Mouse (Mus musculus) lung, postnatal 36 days (tissue): Measurements from ENCODE around the gene Eif4a2.
A peak's percentile ranks its signal among the peaks of the same experiment; 100 is the strongest.

ENCODE experiments used
- DNase-seq: peaks from one replicate; pipeline ENCODE4 v3.0.0; 2022; ENCODE audit warnings: mixed read lengths

Gene Eif4a2

DNA sequence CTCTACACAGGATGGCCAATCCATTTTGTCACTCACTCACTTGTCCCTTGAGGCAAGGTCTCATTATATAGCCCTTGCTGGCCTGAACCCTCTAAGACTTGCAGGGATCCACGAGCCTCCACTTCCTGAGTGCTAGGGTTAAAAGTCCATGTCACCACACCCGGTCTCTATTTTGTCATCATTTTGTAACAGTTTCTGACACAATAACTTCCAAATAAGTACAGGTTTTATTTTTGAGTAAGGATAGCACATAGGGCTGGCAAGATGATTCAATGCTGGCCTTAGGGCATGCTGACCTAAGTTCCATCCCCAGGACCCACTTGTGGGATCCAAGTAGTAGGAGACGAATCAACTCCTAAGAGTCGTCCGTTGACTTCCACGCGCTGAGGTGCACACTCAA is 1.1 kb upstream of the Eif4a2 start:
- peak; percentile 22 for DNase-seq

GRCm38 (mm10) chr16:23107946-23108759 is 909 bp downstream of the Eif4a2 start:
- DNase-seq = peak; percentile 90

DNA sequence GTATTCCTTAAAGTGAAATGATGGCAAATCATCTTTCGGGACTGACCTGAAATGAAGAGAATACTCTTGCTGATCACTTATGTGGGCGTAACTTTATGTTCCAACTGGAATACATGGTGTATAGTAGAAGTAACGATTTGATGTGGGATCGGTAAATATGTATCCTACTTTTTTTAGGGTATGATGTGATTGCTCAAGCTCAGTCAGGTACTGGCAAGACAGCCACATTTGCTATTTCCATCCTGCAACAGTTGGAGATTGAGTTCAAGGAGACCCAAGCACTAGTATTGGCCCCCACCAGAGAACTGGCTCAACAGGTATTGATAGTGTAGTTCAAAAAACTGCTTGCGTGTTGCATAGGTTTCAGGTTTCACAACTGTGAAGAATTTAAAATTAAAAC is 1.7 kb downstream of the Eif4a2 start:
- no peak for DNase-seq

DNA sequence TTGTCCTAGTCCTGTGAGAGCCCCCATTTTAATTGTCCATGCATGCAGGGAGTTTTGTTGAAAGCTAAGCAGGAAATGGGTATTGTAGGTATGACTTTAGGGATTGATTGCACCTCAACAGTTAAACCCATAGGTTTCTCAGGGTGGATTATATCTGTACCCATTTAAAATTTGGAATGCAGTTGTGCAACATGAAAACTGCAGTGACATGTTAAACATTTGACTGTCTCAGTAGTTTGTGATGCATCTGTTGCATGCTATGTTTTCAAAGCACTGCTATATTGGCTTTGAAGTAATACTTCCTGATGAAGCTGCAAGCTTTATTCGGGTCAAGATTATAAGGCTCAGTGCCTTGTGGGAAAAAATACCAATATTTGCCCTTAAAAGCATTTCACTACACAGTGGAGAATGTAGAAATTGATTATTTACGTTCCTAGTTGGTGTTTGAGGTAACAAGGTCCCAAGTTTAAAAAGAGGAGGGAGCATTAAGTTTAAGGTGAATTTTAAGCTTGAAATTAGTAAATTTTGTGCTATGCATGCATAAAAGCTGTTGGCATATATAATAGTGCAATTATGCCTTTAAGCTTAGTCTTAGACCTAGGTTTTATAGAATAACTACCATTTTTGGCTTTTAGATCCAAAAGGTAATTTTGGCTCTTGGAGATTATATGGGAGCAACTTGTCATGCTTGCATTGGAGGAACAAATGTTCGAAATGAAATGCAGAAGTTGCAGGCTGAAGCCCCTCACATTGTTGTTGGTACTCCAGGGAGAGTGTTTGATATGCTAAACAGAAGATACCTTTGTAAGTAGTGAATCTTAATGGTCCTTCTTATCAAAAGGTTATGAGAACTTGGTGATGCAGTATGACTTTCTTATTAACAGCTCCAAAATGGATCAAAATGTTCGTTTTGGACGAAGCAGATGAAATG is 2.4 kb downstream of the Eif4a2 start:
- no peak for DNase-seq

- DNase-seq = no peak
Observed at GRCm38 (mm10) chr16:23112348-23112747, 5.1 kb downstream of the Eif4a2 start.

DNA sequence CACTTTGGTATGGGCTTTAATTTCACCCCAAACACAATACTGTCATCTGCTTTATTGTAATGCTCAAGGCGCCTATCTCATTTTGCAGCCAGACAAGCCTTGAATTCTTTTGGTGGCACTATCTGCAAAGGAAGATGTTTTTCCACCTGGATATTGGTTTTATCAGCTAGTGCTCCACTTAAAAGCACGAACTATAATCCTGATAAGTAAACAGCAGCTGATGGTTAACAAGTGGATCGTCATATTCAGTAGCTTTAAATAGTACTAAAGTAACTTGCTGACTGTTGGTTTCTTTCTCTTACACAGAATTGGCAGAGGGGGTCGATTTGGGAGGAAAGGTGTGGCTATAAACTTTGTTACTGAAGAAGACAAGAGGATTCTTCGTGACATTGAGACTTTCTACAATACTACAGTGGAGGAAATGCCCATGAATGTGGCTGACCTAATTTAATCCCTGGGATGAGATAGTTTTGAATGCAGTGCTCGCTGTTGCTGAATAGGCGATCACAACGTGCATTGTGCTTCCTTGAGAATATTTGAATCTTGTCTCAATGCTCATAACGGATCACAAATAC is 5.7 kb downstream of the Eif4a2 start:
- no peak for DNase-seq

DNA sequence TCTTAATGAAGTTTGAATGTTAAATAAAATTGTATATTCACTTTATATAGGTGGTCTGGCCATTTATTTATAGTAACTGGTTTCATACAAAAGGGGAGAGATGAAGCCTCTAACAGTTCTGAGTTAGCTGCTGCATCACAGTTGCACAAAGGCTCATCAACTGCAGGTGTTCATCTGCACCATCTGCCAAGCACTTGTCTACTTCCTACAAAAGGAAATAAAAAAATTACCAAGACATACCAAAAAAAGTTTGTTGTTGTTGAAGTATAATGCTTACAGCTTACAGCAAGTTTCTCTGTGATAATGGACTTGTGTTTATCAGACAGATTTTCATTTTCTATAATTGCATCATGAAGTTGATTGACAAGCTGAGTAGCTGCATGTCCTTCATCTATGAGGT is 6.7 kb downstream of the Eif4a2 start:
- DNase-seq = no peak

DNA sequence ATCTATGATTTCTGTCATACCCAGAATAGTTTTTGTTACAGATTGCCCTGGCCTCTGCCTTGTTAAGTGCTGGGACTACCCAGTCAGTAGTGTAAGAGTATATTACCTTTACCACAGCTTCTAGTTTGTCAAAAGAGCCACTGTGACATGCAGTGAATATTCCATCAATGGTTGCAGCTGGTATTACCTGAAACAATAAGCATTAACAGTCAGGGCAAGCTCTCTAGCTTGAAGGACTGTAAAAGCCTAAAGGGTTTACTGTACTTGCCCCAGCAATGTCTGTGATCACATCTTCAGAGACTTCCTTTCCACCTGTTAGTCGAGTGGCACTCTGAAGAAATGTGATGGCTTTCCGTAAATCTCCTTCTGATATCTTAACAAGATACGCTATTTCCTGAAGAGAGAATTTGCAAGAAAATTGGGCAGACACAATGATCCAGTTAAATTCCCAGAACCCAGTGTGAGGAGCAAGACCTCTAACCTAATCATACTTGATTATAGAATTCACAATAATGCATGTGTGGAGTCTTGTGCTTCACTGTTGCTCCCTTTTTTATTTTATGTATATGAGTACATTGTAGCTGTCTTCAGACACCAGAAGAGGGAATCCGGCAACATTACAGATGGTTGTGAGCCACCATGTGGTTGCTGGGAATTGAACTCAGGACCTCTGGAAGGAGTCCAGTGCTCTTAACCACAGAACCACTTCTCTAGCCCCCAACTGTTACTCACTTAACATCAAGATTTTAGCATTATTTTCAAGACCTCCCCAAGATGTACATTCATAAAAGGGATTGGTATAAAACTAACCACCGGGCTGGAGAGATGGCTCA is 7.3 kb downstream of the Eif4a2 start:
- DNase-seq = no peak

GRCm38 (mm10) chr16:23115486-23115885 is 8.2 kb downstream of the Eif4a2 start:
- DNase-seq = no peak

- no peak for DNase-seq
Observed at GRCm38 (mm10) chr16:23117173-23117572, 9.9 kb downstream of the Eif4a2 start.

DNA sequence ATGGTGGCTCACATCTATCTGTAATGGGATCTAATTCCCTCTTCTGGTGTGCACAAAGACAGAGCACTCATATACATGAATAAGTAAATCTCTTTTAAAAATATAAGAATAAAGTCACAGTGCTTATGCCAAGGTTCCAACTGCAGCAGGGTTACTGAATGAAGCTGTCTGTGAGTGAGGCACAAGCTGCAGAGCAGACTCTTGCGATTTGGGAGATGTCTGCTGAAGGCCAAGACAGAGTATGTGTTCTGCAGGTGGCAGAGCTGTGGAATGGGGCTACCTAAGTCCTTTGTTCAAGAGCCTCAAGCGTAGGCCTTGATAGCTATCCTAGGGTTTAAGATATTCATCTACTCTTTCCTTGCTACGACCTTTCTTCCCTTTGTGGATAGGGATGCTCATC is 15.2 kb downstream of the Eif4a2 start:
- no peak for DNase-seq

GRCm38 (mm10) chr16:23123104-23123503 is 15.9 kb downstream of the Eif4a2 start:
- no peak for DNase-seq

DNA sequence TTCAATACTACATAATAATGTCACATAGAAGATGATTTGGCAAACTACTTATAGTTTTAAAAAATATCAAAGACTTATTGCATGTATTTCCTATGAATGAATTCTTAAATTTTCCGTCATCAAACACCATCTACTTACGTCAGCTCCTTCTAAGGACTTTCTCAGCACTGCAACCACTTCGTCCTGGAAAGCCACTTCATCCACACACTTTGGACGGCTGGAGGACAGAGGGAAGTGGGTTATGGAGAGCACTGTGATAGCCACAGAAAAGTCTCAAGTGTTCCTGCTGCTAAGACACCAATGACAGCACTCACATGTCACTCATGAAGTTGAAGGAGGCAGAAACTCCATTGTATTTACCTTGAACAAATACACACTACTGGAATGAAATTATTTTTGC is 17.2 kb downstream of the Eif4a2 start:
- DNase-seq = peak; percentile 42

DNA sequence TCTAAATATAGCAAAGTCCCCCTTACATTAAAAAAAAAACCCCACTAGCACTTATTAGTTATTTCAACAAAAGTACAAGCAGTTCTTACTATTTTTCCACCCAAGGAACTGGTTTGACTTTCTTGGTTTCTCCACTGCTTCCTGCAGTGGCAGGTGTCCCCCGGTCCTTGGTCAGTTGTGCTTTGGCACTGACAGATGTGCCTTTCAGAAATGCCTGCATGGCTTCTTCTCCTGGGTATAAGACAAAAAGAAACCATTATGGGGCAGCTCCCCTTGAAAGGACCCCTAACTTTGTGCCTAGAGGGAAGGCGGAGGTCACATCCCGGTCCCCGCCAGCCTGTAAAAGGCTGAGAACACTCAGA is 20.0 kb downstream of the Eif4a2 start:
- DNase-seq = no peak

GRCm38 (mm10) chr16:23127673-23128375 is 20.6 kb downstream of the Eif4a2 start, which contains the start of gene Rfc4:
Gene Rfc4 (minus strand): TSS chr16:23127737.
- peak; percentile 92 for DNase-seq

DNA sequence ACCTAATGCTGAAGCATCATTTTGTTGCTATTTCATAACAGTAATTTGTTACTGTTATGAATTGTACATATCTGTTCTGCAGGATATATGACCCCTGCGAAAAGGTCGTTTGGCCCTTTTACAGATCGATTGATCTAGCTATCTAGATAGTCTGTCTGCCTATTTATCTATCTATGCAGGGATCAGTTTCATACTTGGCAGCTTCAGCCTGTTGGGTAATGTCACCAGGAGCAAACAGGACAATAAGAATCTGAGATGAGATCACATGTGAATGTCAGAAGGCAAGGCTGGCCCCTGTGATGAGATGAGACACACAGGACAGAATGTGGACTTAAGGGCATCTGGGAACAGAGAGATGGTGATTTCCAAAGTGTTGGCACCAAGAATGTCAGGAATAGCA is 23.1 kb downstream of the Eif4a2 start:
- DNase-seq = no peak

GRCm38 (mm10) chr16:23132336-23132735 is 25.1 kb downstream of the Eif4a2 start:
- no peak for DNase-seq

DNA sequence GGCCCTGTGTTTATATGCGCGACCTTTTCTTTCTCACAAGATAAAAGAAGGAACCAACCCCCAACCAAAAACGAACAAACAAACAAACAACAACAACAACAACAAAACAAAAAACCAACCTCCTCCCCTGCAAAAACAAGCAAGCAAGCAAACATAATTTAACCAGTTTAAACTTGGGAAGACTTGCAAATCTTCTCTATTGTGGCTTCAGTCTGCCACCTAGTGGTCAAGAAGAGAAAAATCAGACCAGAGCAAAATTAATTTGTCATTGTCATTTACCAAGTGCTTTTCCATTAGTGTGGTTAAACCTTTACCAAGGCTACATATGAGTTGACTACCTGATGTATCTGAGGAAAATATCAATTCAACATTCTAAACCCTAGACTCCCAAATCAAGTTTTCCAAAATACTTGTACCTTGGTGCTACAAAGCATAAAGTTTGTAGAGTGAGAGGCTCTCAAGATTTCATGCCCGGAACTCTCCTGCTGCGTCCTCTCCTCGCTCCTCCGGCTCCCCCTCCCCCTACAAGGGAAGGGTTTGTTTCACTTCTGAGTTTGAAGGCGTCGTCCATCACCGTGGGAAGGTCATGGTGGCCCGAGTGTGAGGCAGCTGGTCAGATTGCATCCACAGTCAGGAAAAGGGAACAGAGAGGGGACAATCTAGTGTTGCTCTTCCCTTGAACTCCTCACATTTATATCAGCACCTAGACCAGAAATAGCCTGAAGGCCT is 28.3 kb downstream of the Eif4a2 start:
- DNase-seq = no peak

DNA sequence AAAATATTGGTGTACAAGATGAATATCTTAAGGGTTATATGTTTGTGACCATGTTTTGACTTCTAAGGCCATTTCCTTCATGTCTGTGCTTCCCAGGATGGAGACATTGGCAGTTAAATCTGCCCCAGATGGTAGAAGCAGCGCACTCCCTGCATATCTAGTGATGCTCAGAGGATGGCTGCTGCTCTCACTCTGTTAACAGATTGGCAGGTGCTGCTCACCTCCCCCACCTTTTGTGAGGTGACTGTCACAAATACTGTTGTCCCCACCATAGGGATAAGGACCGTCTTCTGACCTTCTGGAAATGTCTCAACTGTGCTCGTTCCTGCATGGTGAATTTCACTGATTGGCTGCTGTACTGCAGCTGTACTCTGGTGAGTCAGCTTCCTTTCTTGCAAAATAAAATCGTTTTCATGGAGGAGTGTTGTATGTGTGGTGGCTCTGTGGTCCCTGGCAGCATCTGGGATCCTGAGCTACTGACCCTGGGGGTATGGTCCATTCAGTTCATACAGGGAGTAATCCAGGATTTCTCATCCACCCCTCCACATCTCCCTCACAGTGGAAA is 29.2 kb downstream of the Eif4a2 start:
- no peak for DNase-seq

- no peak for DNase-seq
Observed at GRCm38 (mm10) chr16:23140911-23141310, 33.7 kb downstream of the Eif4a2 start.

DNA sequence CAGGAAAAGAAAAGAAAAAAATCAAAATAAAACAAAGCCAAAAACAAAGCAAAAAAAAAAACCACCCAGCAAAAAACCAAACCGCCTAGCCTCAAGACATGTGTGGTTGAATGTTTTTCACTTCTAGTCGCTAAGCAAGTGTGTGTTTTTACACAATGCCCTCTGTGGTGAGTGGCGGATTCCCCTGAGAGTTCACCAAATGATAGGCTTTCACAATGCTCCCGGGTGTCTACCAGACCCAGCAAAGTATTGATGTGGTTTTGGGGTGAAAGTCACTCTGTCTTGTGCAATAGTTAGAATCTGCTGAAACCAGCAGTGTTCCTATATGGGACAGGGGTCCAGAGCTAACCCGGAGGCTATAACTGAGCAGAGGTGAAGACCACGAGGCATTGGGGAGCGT is 37.1 kb downstream of the Eif4a2 start:
- peak; percentile 48 for DNase-seq
